Mouse (Mus musculus) cerebellum, adult 2 months (tissue): Measurements from ENCODE around the gene Rab19.

Experiments
- CTCF ChIP-seq: fragments of 200-500 bp; IDR thresholded peaks from 2 replicates; pipeline ENCODE4 v1.5.1; 2011; ENCODE audit warnings: low read depth, mild to moderate bottlenecking, control low read depth, low read length, moderate library complexity, borderline replicate concordance; ENCODE audit not compliant: insufficient read depth
- POLR2A ChIP-seq: fragments of 200-500 bp; IDR thresholded peaks from 2 replicates; pipeline ENCODE4 v1.6.1; 2011; ENCODE audit warnings: low read length, control low read depth, borderline replicate concordance; ENCODE audit not compliant: insufficient read depth

DNA sequence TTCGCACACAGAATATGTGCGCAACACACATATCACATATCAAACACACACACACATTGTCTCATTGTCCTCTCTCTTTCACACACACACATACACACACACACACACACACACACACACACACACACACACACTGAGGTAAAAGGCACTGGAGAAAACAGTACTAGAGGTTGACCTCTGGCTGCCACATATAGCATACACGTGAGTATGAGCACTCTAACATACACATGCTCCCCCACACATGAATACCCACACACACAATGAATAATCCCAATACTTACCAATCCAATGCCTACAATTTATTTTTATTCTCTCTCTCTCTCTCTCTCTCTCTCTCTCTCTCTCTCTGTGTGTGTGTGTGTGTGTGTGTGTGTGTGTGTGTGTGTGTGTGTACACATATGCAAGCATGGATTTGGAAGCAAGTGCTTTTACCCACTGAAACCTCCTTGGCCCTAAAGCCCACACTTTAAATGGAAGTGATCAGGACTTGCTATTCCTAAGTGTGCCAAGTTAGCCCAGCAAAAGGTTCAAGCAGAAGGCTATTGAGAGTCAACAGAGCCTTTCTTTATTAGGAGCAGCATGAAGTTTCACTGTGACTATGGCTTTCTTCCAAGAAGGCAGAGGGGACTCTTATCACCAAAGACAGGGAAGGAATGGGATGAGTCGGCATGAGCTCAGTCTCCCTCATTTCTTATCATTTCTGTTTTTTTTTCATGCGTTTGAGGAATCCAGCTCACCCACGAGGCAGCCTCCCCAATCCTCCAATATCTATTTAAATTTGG lies 48.2 kb downstream of the Rab19 start:
- no peak for TF ChIP-seq POLR2A
- TF ChIP-seq CTCF = no peak
